Mouse (Mus musculus) hindbrain, embryonic 11.5 days (tissue): Measurements from ENCODE around the gene Cog4. TPM values are rescaled to one million over a fixed set of nuclear protein-coding genes. Genes with fewer than 3 reads are reported as not detected.

Experiments
- ATAC-seq: fragments of 200-750 bp; cut with Nextera tagmentation; 2 replicates; pipeline ENCODE4 v1.8.0; 2017; ENCODE audit warnings: mild to moderate bottlenecking, moderate TSS enrichment, moderate library complexity; ENCODE audit not compliant: low FRiP score
- DNase-seq: peaks from one replicate; pipeline ENCODE4 v3.0.0-alpha.2; 2015; ENCODE audit warnings: low spot score
- H3K27ac ChIP-seq: fragments of 300-500 bp; sonication (generic); 2 replicates; pipeline ENCODE4 v1.5.1; 2014; ENCODE audit warnings: mild to moderate bottlenecking, low read depth, low read length
- H3K27me3 ChIP-seq: fragments of 300-500 bp; sonication (generic); 2 replicates; pipeline ENCODE4 v1.6.1; 2014; ENCODE audit warnings: mild to moderate bottlenecking, low read length, moderate library complexity, mixed read lengths; ENCODE audit not compliant: control insufficient read depth, insufficient read depth
- H3K36me3 ChIP-seq: fragments of 300-500 bp; sonication (generic); 2 replicates; pipeline ENCODE4 v1.6.1; 2014; ENCODE audit warnings: mild to moderate bottlenecking, low read length, moderate library complexity, mixed read lengths; ENCODE audit not compliant: control insufficient read depth, insufficient read depth
- H3K4me1 ChIP-seq: fragments of 300-500 bp; sonication (generic); replicated peaks from 2 replicates; pipeline ENCODE4 v1.6.1; 2014; ENCODE audit warnings: low read length, mixed read lengths; ENCODE audit not compliant: control insufficient read depth, insufficient read depth
- H3K4me2 ChIP-seq: fragments of 300-500 bp; sonication (generic); replicated peaks from 2 replicates; pipeline ENCODE4 v1.6.1; 2014; ENCODE audit warnings: mild to moderate bottlenecking, low read depth, low read length
- H3K4me3 ChIP-seq: fragments of 300-500 bp; sonication (generic); 2 replicates; pipeline ENCODE4 v1.5.1; 2014; ENCODE audit warnings: low read depth, low read length
- H3K9ac ChIP-seq: fragments of 300-500 bp; sonication (generic); 2 replicates; pipeline ENCODE4 v1.6.1; 2014; ENCODE audit warnings: low read depth, low read length
- H3K9me3 ChIP-seq: fragments of 300-500 bp; sonication (generic); 2 replicates; pipeline ENCODE4 v1.6.1; 2016; ENCODE audit warnings: low read length; ENCODE audit not compliant: control insufficient read depth
- WGBS: fragments of 180-500 bp; shearing (Covaris S2); extraction: QIAGEN DNeasy Blood & Tissue Kit; methylation state at CpG from one replicate; pipeline ENCODE4 v1.1.7; 2014; 5-methylcytosine and 5-hydroxymethylcytosine counted together
- polyA plus RNA-seq: library from polyadenylated mRNA; unstranded; fragments of >200 nt; fragmentation: Nextera tagmentation; extraction: Ambion mirVana; gene quantifications from 2 replicates; pipeline ENCODE4 v1.2.1, GENCODE M21; 2014

The Cog4 gene
- polyA plus RNA-seq, 1 experiment from 2014 or later: 66.9 TPM

DNA sequence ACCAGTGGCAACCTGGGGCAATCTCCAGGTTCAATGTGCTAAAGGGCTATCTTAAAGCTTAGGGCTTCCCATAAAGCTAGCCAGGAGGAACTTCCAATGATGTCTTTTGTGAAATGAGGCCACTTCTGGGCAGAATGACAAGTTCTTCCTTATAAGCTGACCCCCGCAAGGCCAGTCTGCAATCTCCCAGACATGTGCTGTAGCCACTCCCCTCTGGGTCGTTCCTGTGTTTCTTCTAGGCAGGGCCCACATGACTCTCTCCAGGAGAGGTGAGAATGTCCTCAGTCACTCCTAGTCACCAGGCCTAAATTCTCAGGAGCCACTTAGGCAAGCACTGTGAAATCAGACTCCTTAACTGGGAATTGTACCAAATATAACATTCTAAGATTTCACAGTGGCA is 36.6 kb upstream of the Cog4 start:
- no peaks in the 10 kb centered on the region for H3K9me3 ChIP-seq
- no peaks in the 10 kb centered on the region for H3K27me3 ChIP-seq
- no peak overlapping the region for H3K27ac ChIP-seq
- H3K36me3 ChIP-seq: peaks cover 25% of the 10 kb centered on the region
- WGBS: 75% methylated on average over 2 of the region's 2 CpGs
- no peak overlapping the region for H3K4me2 ChIP-seq
- ATAC-seq: no peak
- H3K4me1 ChIP-seq: no peaks in the 10 kb centered on the region
- H3K9ac ChIP-seq: no peak overlapping the region
- no peak for DNase-seq
- H3K4me3 ChIP-seq: no peak overlapping the region

DNA sequence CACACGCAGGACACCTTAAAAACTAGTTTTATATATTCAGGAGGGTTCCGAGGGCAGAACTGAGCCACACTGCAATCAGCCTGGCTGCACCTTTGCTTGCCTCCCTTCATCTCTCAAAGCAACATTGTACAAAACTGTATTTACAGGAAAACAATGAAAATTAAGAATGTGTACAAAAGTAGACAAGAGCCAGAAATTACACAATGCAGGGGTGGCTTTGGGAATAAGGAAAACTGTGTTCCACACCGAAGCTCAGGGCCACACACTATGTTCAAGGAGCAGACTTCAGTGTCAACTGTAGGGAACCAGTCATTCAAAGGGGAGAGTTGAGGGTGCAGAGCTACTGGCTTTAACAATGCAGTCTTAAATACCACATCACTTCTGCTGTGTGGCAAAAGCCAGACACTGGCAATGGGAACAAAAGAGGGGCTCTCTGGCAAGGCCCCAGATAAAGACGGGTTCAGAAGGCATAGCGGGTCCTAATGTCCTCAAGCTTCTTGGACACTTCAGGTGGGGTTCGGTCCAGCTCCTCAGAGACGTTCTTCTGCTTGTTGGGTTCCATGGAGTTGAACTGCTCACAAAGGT is 35.8 kb upstream of the Cog4 start:
- ATAC-seq: no peak
- no peak for DNase-seq
- no peak overlapping the region for H3K9ac ChIP-seq
- no peaks in the 10 kb centered on the region for H3K9me3 ChIP-seq
- H3K4me2 ChIP-seq: no peak overlapping the region
- H3K4me1 ChIP-seq: no peaks in the 10 kb centered on the region
- H3K36me3 ChIP-seq: peaks cover 29% of the 10 kb centered on the region
- no peak overlapping the region for H3K27ac ChIP-seq
- no peaks in the 10 kb centered on the region for H3K27me3 ChIP-seq
- WGBS: 90% methylated on average over 7 of the region's 7 CpGs
- no peak overlapping the region for H3K4me3 ChIP-seq

DNA sequence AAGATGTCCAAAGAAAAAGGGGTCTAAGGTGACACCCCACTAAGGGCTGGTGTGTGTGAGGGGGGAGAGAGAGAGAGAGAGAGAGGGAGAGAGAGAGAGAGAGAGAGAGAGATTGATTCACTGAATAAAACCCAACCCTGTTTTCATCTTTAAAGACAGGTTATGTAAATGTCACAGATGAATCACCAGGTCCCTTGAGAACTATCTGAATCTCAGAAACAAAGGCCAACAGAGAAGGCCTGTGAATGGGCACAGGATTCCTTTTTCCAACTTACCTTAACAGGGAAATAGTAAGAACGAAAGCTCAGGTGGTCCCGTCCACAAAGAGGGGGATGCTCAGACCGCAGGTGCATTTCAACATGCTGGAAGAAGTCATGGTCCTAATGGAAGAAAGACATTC is 35.3 kb upstream of the Cog4 start:
- ATAC-seq: no peak
- Histone ChIP-seq H3K4me2 (no peak overlapping the region), H3K27ac (no peak overlapping the region), H3K9me3 (no peaks in the 10 kb centered on the region), H3K36me3 (peaks cover 34% of the 10 kb centered on the region), H3K4me3 (no peak overlapping the region), H3K4me1 (no peaks in the 10 kb centered on the region), H3K27me3 (no peaks in the 10 kb centered on the region), H3K9ac (no peak overlapping the region)
- 96% methylated on average over 3 of the region's 3 CpGs for WGBS
- no peak for DNase-seq

GRCm38 (mm10) chr8:110811793-110812192 is 34.6 kb upstream of the Cog4 start:
- no peak for DNase-seq
- 97% methylated on average over 7 of the region's 7 CpGs for WGBS
- H3K36me3 ChIP-seq: peaks cover 36% of the 10 kb centered on the region
- no peaks in the 10 kb centered on the region for H3K9me3 ChIP-seq
- no peaks in the 10 kb centered on the region for H3K27me3 ChIP-seq
- no peak overlapping the region for H3K4me3 ChIP-seq
- H3K4me2 ChIP-seq: no peak overlapping the region
- H3K9ac ChIP-seq: no peak overlapping the region
- no peaks in the 10 kb centered on the region for H3K4me1 ChIP-seq
- no peak for ATAC-seq
- no peak overlapping the region for H3K27ac ChIP-seq

GRCm38 (mm10) chr8:110812349-110813080 is 33.9 kb upstream of the Cog4 start:
- H3K36me3 ChIP-seq: peaks cover 40% of the 10 kb centered on the region
- no peak for ATAC-seq
- DNase-seq: no peak
- 97% methylated on average over 7 of the region's 7 CpGs for WGBS
- H3K4me2 ChIP-seq: no peak overlapping the region
- no peak overlapping the region for H3K27ac ChIP-seq
- H3K9ac ChIP-seq: no peak overlapping the region
- H3K9me3 ChIP-seq: no peaks in the 10 kb centered on the region
- no peak overlapping the region for H3K4me3 ChIP-seq
- no peaks in the 10 kb centered on the region for H3K4me1 ChIP-seq
- no peaks in the 10 kb centered on the region for H3K27me3 ChIP-seq

- WGBS: 92% methylated on average over 7 of the region's 7 CpGs
- Histone ChIP-seq H3K9ac (no peak overlapping the region), H3K27ac (no peak overlapping the region), H3K4me1 (no peaks in the 10 kb centered on the region), H3K36me3 (peaks cover 44% of the 10 kb centered on the region), H3K27me3 (no peaks in the 10 kb centered on the region), H3K4me2 (no peak overlapping the region), H3K9me3 (no peaks in the 10 kb centered on the region), H3K4me3 (no peak overlapping the region)
- no peak for ATAC-seq
- DNase-seq: no peak
Measured at GRCm38 (mm10) chr8:110813081-110813812, 33.2 kb upstream of the Cog4 start.

DNA sequence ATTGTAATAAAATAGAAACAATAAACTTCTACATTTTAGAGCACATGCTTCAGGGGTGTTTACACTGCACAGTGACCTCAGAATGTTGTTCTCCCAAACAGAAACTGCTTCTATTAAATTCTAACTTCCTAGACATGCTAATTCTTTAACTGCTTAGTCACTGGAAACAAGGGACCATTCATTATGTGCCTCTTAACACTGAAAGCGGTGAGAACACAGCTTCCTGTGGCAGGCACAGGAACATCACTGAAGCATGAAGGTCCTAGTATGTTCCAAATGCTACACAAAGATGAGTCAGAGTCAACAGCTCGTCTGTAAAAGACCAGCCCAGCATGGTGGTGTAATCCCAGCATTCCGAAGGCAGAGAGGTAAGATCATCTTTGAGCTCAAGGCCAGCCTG is 31.1 kb upstream of the Cog4 start:
- 82% methylated on average over 3 of the region's 3 CpGs for WGBS

GRCm38 (mm10) chr8:110816990-110817389 is 29.4 kb upstream of the Cog4 start:
- Histone ChIP-seq H3K9ac (no peak overlapping the region), H3K4me3 (no peak overlapping the region), H3K4me1 (no peaks in the 10 kb centered on the region), H3K4me2 (no peak overlapping the region), H3K9me3 (no peaks in the 10 kb centered on the region), H3K36me3 (peaks cover 41% of the 10 kb centered on the region), H3K27me3 (no peaks in the 10 kb centered on the region), H3K27ac (no peak overlapping the region)
- WGBS: 86% methylated on average over 1 of the region's 1 CpGs
- DNase-seq (no peak), ATAC-seq (no peak)

More for the DNA sequence above, 31.1 kb upstream of the Cog4 start:
- no peaks in the 10 kb centered on the region for H3K9me3 ChIP-seq
- no peaks in the 10 kb centered on the region for H3K4me1 ChIP-seq
- DNase-seq (no peak), ATAC-seq (no peak)
- H3K4me3 ChIP-seq: no peak overlapping the region
- no peaks in the 10 kb centered on the region for H3K27me3 ChIP-seq
- no peak overlapping the region for H3K4me2 ChIP-seq
- H3K36me3 ChIP-seq: peaks cover 41% of the 10 kb centered on the region
- no peak overlapping the region for H3K9ac ChIP-seq
- no peak overlapping the region for H3K27ac ChIP-seq
